Mouse (Mus musculus) limb, embryonic 10.5 days (tissue): ENCODE data around the gene Efcab6. TPM values are rescaled to one million over a fixed set of nuclear protein-coding genes. Genes with fewer than 3 reads are reported as not detected.

Source experiments
- DNase-seq: peaks from one replicate; pipeline ENCODE4 v3.0.0-alpha.2; 2017; ENCODE audit warnings: low spot score
- H3K27ac ChIP-seq: fragments of 300-500 bp; sonication (generic); 2 replicates; pipeline ENCODE4 v1.5.1; 2016; ENCODE audit warnings: mild to moderate bottlenecking
- H3K27me3 ChIP-seq: fragments of 300-500 bp; sonication (generic); 2 replicates; pipeline ENCODE4 v1.6.1; 2016; ENCODE audit warnings: low read depth, mild to moderate bottlenecking; ENCODE audit not compliant: poor library complexity, severe bottlenecking
- H3K36me3 ChIP-seq: fragments of 300-500 bp; sonication (generic); 2 replicates; pipeline ENCODE4 v1.6.1; 2016; ENCODE audit warnings: mild to moderate bottlenecking, moderate library complexity
- H3K4me1 ChIP-seq: fragments of 300-500 bp; sonication (generic); 2 replicates; pipeline ENCODE4 v1.6.1; 2016
- H3K4me3 ChIP-seq: fragments of 300-500 bp; sonication (generic); 2 replicates; pipeline ENCODE4 v1.5.1; 2016; ENCODE audit warnings: mild to moderate bottlenecking, moderate library complexity
- H3K9me3 ChIP-seq: fragments of 300-500 bp; sonication (generic); replicated peaks from 2 replicates; pipeline ENCODE4 v1.6.1; 2016; ENCODE audit warnings: mild to moderate bottlenecking
- WGBS: fragments of 180-500 bp; shearing (Covaris S2); methylation state at CpG from one replicate; pipeline ENCODE4 v1.1.7; 2016; 5-methylcytosine and 5-hydroxymethylcytosine counted together
- polyA plus RNA-seq: library from polyadenylated mRNA; unstranded; fragments of >200 nt; fragmentation: Nextera tagmentation; extraction: Ambion mirVana; gene quantifications from 2 replicates; pipeline ENCODE4 v1.2.1, GENCODE M21; 2016

Gene Efcab6
- polyA plus RNA-seq, 1 experiment from 2014 or later = not detected

DNA sequence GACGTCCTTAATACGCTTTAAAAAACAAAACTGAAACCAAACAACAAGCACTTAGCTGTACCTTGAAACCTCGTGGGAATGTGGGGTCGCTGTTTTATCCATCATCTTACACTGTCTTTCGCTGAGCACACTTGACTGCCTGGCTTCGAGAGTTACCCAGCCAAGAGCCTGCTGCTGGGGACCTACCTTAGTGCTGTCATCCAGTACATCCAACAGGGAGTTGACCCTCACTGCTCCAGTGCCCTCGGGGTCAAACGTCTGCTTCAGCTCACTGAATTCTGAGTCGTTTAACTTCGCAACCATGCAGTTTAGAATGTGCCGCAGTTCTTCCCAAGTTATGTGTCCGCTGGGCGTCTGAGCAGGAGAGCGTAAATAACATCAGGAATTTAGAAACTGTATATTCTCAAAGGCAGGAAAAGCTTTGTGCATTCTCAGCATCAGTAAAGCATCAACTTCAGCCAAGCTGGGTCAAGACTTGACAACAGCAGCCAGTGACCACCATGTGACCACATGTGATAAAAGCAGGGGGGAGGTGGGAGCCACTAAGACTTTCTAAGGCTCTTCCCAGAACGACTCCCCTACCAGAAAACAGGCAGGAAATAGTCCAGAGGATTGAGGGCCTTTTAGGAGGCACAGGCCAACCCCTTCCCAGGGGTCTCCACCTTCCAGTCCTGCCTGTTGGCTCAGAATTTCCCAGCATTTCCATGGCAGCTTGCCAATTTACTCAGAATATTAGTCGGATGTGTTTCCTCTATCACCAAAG is 115.3 kb downstream of the Efcab6 start:
- 52% methylated on average over 16 of the region's 16 CpGs for WGBS
- Histone ChIP-seq H3K27me3 (no peaks in the 10 kb centered on the region), H3K36me3 (no peaks in the 10 kb centered on the region), H3K27ac (no peak overlapping the region), H3K4me1 (peaks cover 7% of the 10 kb centered on the region), H3K4me3 (no peak overlapping the region), H3K9me3 (no peaks in the 10 kb centered on the region)
- no peak for DNase-seq

DNA sequence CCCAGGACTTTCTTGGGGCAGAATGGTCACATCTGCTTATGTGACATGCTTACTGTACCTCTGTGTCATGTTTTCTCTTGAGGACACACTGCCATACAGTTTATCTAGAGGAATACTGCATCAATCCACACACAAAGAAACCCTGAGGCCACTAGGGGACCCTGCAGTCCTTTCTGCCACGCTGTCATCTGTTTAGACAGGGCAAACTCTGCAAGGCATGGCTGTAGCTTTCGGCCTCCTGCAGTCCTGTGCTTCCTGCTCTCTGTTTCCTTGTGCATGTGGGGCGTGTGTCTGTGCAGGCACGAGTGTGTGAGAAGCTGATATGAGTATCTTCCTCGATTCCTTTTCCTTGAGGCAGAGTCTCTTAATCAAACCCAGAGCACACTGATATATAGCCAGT is 125.5 kb downstream of the Efcab6 start:
- no peak overlapping the region for H3K4me3 ChIP-seq
- DNase-seq = no peak
- H3K9me3 ChIP-seq = no peaks in the 10 kb centered on the region
- H3K27ac ChIP-seq = no peak overlapping the region
- 61% methylated on average over 5 of the region's 5 CpGs for WGBS
- no peaks in the 10 kb centered on the region for H3K27me3 ChIP-seq
- no peaks in the 10 kb centered on the region for H3K36me3 ChIP-seq
- no peaks in the 10 kb centered on the region for H3K4me1 ChIP-seq

- DNase-seq = no peak
- no peak overlapping the region for H3K4me3 ChIP-seq
- H3K27ac ChIP-seq = no peak overlapping the region
- H3K9me3 ChIP-seq = no peaks in the 10 kb centered on the region
- no peaks in the 10 kb centered on the region for H3K4me1 ChIP-seq
- no peaks in the 10 kb centered on the region for H3K27me3 ChIP-seq
- H3K36me3 ChIP-seq = no peaks in the 10 kb centered on the region
- 90% methylated on average over 2 of the region's 2 CpGs for WGBS
Measured at GRCm38 (mm10) chr15:83938466-83938865, 126.7 kb downstream of the Efcab6 start.

DNA sequence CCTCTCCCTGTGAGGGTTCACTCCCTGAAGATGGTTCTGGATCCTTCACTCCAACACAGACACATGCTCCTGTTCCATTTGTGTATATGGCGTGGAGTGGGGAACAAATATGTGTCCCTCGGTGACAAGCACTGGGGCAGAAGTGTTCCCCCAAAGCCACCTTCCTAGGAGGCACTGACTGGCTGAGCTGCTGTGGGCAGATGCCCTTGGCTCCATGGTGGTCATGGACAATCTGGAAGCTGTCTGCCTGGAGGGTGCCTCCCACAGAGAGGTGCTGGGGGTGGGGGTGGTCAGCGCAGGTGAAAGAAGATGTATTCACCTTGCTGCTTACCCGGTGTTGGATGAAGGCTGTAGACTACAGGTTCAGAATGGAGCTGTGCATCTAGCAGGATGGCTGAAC is 128.7 kb downstream of the Efcab6 start:
- no peaks in the 10 kb centered on the region for H3K4me1 ChIP-seq
- no peak for DNase-seq
- 94% methylated on average over 4 of the region's 4 CpGs for WGBS
- H3K36me3 ChIP-seq = no peaks in the 10 kb centered on the region
- H3K4me3 ChIP-seq = no peak overlapping the region
- no peaks in the 10 kb centered on the region for H3K9me3 ChIP-seq
- no peaks in the 10 kb centered on the region for H3K27me3 ChIP-seq
- H3K27ac ChIP-seq = no peak overlapping the region

- Histone ChIP-seq H3K4me3 (no peak overlapping the region), H3K36me3 (no peaks in the 10 kb centered on the region), H3K27me3 (no peaks in the 10 kb centered on the region), H3K27ac (no peak overlapping the region), H3K4me1 (no peaks in the 10 kb centered on the region), H3K9me3 (no peaks in the 10 kb centered on the region)
- no peak for DNase-seq
- 64% methylated on average over 2 of the region's 2 CpGs for WGBS
Measured at GRCm38 (mm10) chr15:83934816-83935215, 130.4 kb downstream of the Efcab6 start.

- no peak for DNase-seq
- Histone ChIP-seq H3K27ac (no peak overlapping the region), H3K36me3 (no peaks in the 10 kb centered on the region), H3K27me3 (no peaks in the 10 kb centered on the region), H3K9me3 (no peaks in the 10 kb centered on the region), H3K4me1 (no peaks in the 10 kb centered on the region), H3K4me3 (no peak overlapping the region)
- WGBS = 71% methylated on average over 3 of the region's 3 CpGs
Measured at GRCm38 (mm10) chr15:83925338-83925737, 139.8 kb downstream of the Efcab6 start.

- H3K4me1 ChIP-seq = no peaks in the 10 kb centered on the region
- H3K4me3 ChIP-seq = no peak overlapping the region
- WGBS = 27% methylated on average over 4 of the region's 4 CpGs
- H3K36me3 ChIP-seq = no peaks in the 10 kb centered on the region
- no peaks in the 10 kb centered on the region for H3K9me3 ChIP-seq
- peak; percentile 77 for DNase-seq
- H3K27ac ChIP-seq = no peak overlapping the region
- H3K27me3 ChIP-seq = no peaks in the 10 kb centered on the region
Measured at GRCm38 (mm10) chr15:83924656-83925055, 140.5 kb downstream of the Efcab6 start.

- no peaks in the 10 kb centered on the region for H3K36me3 ChIP-seq
- no peak for DNase-seq
Measured at GRCm38 (mm10) chr15:83915376-83915775, 149.8 kb downstream of the Efcab6 start.

DNA sequence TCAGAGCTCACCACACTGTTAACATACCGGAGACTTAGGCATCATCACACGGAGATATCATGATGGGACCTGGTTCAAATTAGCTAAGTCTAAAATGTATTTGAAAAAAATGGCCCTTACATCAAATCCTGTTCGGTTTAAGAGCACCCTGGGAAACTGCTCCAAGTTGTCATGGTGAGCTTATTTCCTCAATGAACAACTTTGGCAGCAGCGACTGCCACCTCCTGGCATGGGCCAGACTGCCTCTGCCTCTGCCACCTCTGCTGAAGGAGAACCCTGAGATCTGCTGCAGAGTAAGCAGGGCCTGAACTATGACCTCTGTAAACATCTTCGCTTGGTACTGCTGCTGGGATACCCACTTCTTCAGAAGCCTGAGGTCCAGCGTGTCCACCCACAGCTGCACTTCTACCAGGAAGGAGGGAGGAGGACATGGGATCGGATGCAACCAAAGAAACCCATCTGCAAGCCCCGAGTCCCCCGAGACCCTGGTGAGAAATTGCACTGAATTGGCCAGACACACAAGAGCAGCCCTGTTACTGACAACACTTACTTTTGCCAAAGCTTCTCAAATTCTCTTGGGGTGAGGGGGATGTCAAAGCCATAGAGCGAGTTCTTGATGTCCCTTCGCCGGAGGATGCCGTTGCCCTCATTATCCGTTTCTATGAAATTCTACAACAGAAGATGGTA is 152.0 kb downstream of the Efcab6 start:
- Histone ChIP-seq H3K4me1 (no peaks in the 10 kb centered on the region), H3K27me3 (no peaks in the 10 kb centered on the region), H3K4me3 (no peak overlapping the region), H3K36me3 (no peaks in the 10 kb centered on the region), H3K27ac (no peak overlapping the region), H3K9me3 (no peaks in the 10 kb centered on the region)
- no peak for DNase-seq
- 91% methylated on average over 14 of the region's 14 CpGs for WGBS

More at GRCm38 (mm10) chr15:83915376-83915775, 149.8 kb downstream of the Efcab6 start:
- Histone ChIP-seq H3K27ac (no peak overlapping the region), H3K27me3 (no peaks in the 10 kb centered on the region), H3K9me3 (no peaks in the 10 kb centered on the region), H3K4me1 (no peaks in the 10 kb centered on the region), H3K4me3 (no peak overlapping the region)
- 89% methylated on average over 10 of the region's 10 CpGs for WGBS

DNA sequence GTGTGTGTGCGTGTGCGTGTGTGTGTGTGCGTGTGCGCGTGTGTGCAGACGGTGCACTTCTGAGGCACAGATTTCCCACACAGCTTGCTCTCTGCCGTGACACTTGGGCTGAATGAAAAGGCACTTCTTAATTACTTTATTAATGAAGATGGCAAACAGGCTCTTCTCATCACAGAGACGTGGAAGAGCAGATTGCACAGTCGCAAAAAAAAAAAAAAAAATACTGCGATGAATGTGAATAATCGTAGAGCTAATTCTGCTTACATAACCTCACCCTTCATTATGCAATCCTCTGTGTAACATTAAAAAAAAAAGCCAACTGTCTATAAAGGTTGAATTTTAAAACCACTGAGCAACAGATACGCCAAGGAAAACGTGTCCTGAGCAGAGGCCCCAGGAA is 158.7 kb downstream of the Efcab6 start:
- peaks cover 11% of the 10 kb centered on the region; the same call in 1 of the 2 replicates for H3K27me3 ChIP-seq
- 93% methylated on average over 13 of the region's 13 CpGs for WGBS

GRCm38 (mm10) chr15:83897286-83897685 is 167.9 kb downstream of the Efcab6 start:
- Histone ChIP-seq H3K36me3 (no peaks in the 10 kb centered on the region), H3K27me3 (peaks cover 14% of the 10 kb centered on the region), H3K4me3 (no peak overlapping the region), H3K4me1 (peaks cover 2% of the 10 kb centered on the region; the same call in 1 of the 2 replicates), H3K27ac (no peak overlapping the region), H3K9me3 (no peaks in the 10 kb centered on the region)
- DNase-seq = no peak
- WGBS = 73% methylated on average over 9 of the region's 9 CpGs

More for the DNA sequence above, 158.7 kb downstream of the Efcab6 start:
- no peaks in the 10 kb centered on the region for H3K9me3 ChIP-seq
- H3K4me1 ChIP-seq = no peaks in the 10 kb centered on the region
- H3K4me3 ChIP-seq = no peak overlapping the region
- no peaks in the 10 kb centered on the region for H3K36me3 ChIP-seq
- no peak for DNase-seq
- H3K27ac ChIP-seq = no peak overlapping the region

DNA sequence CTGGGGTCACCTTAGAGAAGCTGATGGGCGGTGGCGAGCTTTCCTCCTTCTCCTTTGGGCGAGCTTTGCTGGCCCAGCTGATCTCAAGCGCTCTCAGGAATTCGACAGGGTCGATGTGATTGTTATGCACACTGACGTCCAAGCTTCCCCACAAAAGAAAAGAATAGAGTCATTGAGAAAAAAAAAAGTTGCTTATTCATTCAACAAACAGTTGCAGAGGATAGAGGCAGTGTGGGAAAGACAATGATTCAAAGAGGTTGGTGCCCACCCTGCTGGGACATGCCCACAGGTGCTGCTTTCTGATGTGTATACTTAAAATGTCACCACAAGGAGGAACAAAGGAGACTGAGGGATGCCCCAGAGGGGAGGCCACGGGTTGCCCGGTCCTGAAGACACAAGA is 169.2 kb downstream of the Efcab6 start:
- Histone ChIP-seq H3K4me1 (peaks cover 2% of the 10 kb centered on the region; the same call in 1 of the 2 replicates), H3K27me3 (peaks cover 6% of the 10 kb centered on the region), H3K4me3 (no peak overlapping the region), H3K9me3 (no peaks in the 10 kb centered on the region), H3K27ac (no peak overlapping the region), H3K36me3 (no peaks in the 10 kb centered on the region)
- WGBS = 49% methylated on average over 9 of the region's 9 CpGs
- no peak for DNase-seq

- Histone ChIP-seq H3K27me3 (peaks cover 6% of the 10 kb centered on the region), H3K27ac (no peak overlapping the region), H3K9me3 (no peaks in the 10 kb centered on the region), H3K4me1 (peaks cover 2% of the 10 kb centered on the region; the same call in 1 of the 2 replicates), H3K36me3 (no peaks in the 10 kb centered on the region), H3K4me3 (no peak overlapping the region)
- no peak for DNase-seq
- WGBS = 89% methylated on average over 7 of the region's 7 CpGs
Measured at GRCm38 (mm10) chr15:83894261-83894660, 170.9 kb downstream of the Efcab6 start.
